Mouse (Mus musculus) bone marrow, adult 2 months (tissue): ENCODE measurements around the gene Gm19935. TPM values are rescaled to one million over a fixed set of nuclear protein-coding genes. Genes with fewer than 3 reads are reported as not detected.

Experiments
- H3K27ac ChIP-seq: fragments of 200-500 bp; 2 replicates; pipeline ENCODE4 v1.5.1; 2012; ENCODE audit warnings: low read depth, mild to moderate bottlenecking, control low read depth, inconsistent platforms, low read length; ENCODE audit not compliant: control insufficient read depth, poor library complexity, insufficient read depth
- H3K4me1 ChIP-seq: fragments of 200-500 bp; 2 replicates; pipeline ENCODE4 v1.6.1; 2011; ENCODE audit warnings: low read length; ENCODE audit not compliant: control insufficient read depth, insufficient read depth
- H3K4me3 ChIP-seq: fragments of 200-500 bp; replicated peaks from 2 replicates; pipeline ENCODE3; 2011; ENCODE audit warnings: mild to moderate bottlenecking, low read depth, low read length, control low read depth; ENCODE audit not compliant: control insufficient read depth
- CTCF ChIP-seq: fragments of 200-500 bp; IDR thresholded peaks from 2 replicates; pipeline ENCODE4 v1.5.1; 2011; ENCODE audit warnings: low read length, control low read depth; ENCODE audit not compliant: control insufficient read depth, insufficient read depth
- POLR2A ChIP-seq: fragments of 200-500 bp; IDR thresholded peaks from 2 replicates; pipeline ENCODE4 v1.6.1; 2011; ENCODE audit warnings: low read depth, mild to moderate bottlenecking, control low read depth, low read length, borderline replicate concordance; ENCODE audit not compliant: control insufficient read depth
- WGBS: fragments of 180-500 bp; shearing (Covaris S2); methylation state at CpG from one replicate; pipeline ENCODE4 v1.1.7; 2018; 5-methylcytosine and 5-hydroxymethylcytosine counted together
- polyA plus RNA-seq: library from polyadenylated mRNA; stranded (reverse); fragments of >200 nt; gene quantifications from 2 replicates; pipeline ENCODE4 v1.2.4, GENCODE M21; 2011; ENCODE audit warnings: low replicate concordance; ENCODE audit not compliant: missing spikeins, insufficient read depth, insufficient read length

The Gm19935 gene
- polyA plus RNA-seq, 1 experiment: 1.6 TPM

GRCm38 (mm10) chr8:90794990-90795861 is 22.0 kb downstream of the Gm19935 start:
- H3K4me3 ChIP-seq: peak overlapping the region; percentile 72
- H3K4me1 ChIP-seq: peaks cover 1% of the 10 kb centered on the region; the same call in 1 of the 2 replicates
- WGBS: 1% methylated on average over 12 of the region's 12 CpGs
- peak overlapping the region; percentile 58; the same call in 1 of the 2 replicates for H3K27ac ChIP-seq
- TF ChIP-seq POLR2A (no peak), CTCF (peak; percentile 36; the same call in 1 of the 2 replicates)

GRCm38 (mm10) chr8:90793710-90794109 is 23.5 kb downstream of the Gm19935 start:
- no peak for TF ChIP-seq POLR2A
- peak; percentile 91 for TF ChIP-seq CTCF
- Histone ChIP-seq H3K4me1 (peaks cover 1% of the 10 kb centered on the region; the same call in 1 of the 2 replicates), H3K27ac (no peak overlapping the region), H3K4me3 (no peak overlapping the region)
- 6% methylated on average over 3 of the region's 3 CpGs for WGBS

GRCm38 (mm10) chr8:90791616-90792015 is 25.6 kb downstream of the Gm19935 start:
- Histone ChIP-seq H3K27ac (no peak overlapping the region), H3K4me1 (peaks cover 1% of the 10 kb centered on the region; the same call in 1 of the 2 replicates), H3K4me3 (no peak overlapping the region)
- WGBS: 74% methylated on average over 1 of the region's 1 CpGs
- TF ChIP-seq CTCF (no peak), POLR2A (no peak)

- TF ChIP-seq POLR2A (no peak), CTCF (no peak)
- no peaks in the 10 kb centered on the region for H3K4me1 ChIP-seq
- H3K4me3 ChIP-seq: no peak overlapping the region
- H3K27ac ChIP-seq: no peak overlapping the region
- 75% methylated on average over 5 of the region's 5 CpGs for WGBS
These were observed 47.4 kb downstream of the Gm19935 start for GRCm38 (mm10) chr8:90769791-90770190.

Other genes starting within 250 kb of the Gm19935 start
- 28.0 and 60.6 TPM in 2 replicates for gene Chd9, start 11.0 kb upstream of the Gm19935 start, polyA plus RNA-seq